Mouse (Mus musculus) lung, postnatal 0 days (tissue): Measurements from ENCODE around the gene Tgfa.

ENCODE experiments used
- CTCF ChIP-seq: IDR thresholded peaks from 2 replicates; pipeline ENCODE4 v1.5.1; 2016; ENCODE audit warnings: antibody characterized with exemption, mild to moderate bottlenecking
- EP300 ChIP-seq: IDR thresholded peaks from 2 replicates; pipeline ENCODE4 v1.6.1; 2016; ENCODE audit warnings: antibody characterized with exemption, mild to moderate bottlenecking, control low read depth

GRCm38 (mm10) chr6:86314011-86314410 is 119.0 kb downstream of the Tgfa start:
- TF ChIP-seq CTCF (no peak), EP300 (no peak)
